Mouse (Mus musculus): ENCODE measurements around the gene Slc9a8.

Slc9a8 gene

GRCm38 (mm10) chr2:167417048-167417447 is 4.5 kb upstream of the Slc9a8 start:
- DNase-seq = no peak

- DNase-seq = peak; percentile 79
Observed at GRCm38 (mm10) chr2:167417694-167418093, 3.8 kb upstream of the Slc9a8 start.

- DNase-seq = peak; percentile 73
Observed at GRCm38 (mm10) chr2:167419204-167419603, 2.3 kb upstream of the Slc9a8 start.

GRCm38 (mm10) chr2:167420811-167421241 is 686 bp upstream of the Slc9a8 start:
- no peak for DNase-seq

GRCm38 (mm10) chr2:167422150-167422470 is 598 bp downstream of the Slc9a8 start:
- no peak for DNase-seq

GRCm38 (mm10) chr2:167423031-167423611 is 1.6 kb downstream of the Slc9a8 start:
- DNase-seq = no peak

GRCm38 (mm10) chr2:167424040-167424439 is 2.5 kb downstream of the Slc9a8 start:
- no peak for DNase-seq

- no peak for DNase-seq
Observed at GRCm38 (mm10) chr2:167424516-167424915, 3.0 kb downstream of the Slc9a8 start.

- DNase-seq = no peak
Observed at GRCm38 (mm10) chr2:167425407-167425806, 3.9 kb downstream of the Slc9a8 start.

GRCm38 (mm10) chr2:167429596-167429995 is 8.1 kb downstream of the Slc9a8 start:
- DNase-seq = no peak

- no peak for DNase-seq
Observed at GRCm38 (mm10) chr2:167430737-167431417, 9.4 kb downstream of the Slc9a8 start.

- DNase-seq = no peak
Observed at GRCm38 (mm10) chr2:167431418-167431776, 9.9 kb downstream of the Slc9a8 start.

GRCm38 (mm10) chr2:167434570-167434969 is 13.1 kb downstream of the Slc9a8 start:
- no peak for DNase-seq

GRCm38 (mm10) chr2:167435631-167436030 is 14.1 kb downstream of the Slc9a8 start:
- no peak for DNase-seq

GRCm38 (mm10) chr2:167436371-167436770 is 14.9 kb downstream of the Slc9a8 start:
- DNase-seq = no peak

- DNase-seq = no peak
Observed at GRCm38 (mm10) chr2:167439422-167439821, 17.9 kb downstream of the Slc9a8 start.

- DNase-seq = no peak
Observed at GRCm38 (mm10) chr2:167443411-167444193, 22.1 kb downstream of the Slc9a8 start.

GRCm38 (mm10) chr2:167445911-167446780 is 24.6 kb downstream of the Slc9a8 start:
- DNase-seq = no peak

- DNase-seq = no peak
Observed at GRCm38 (mm10) chr2:167447207-167447606, 25.7 kb downstream of the Slc9a8 start.

- no peak for DNase-seq
Observed at GRCm38 (mm10) chr2:167447629-167448028, 26.1 kb downstream of the Slc9a8 start.

GRCm38 (mm10) chr2:167449331-167450275 is 28.1 kb downstream of the Slc9a8 start:
- no peak for DNase-seq

GRCm38 (mm10) chr2:167450647-167451046 is 29.1 kb downstream of the Slc9a8 start:
- DNase-seq = no peak

Data from right cerebral cortex, postnatal 14 days (tissue).